Mouse (Mus musculus) heart, postnatal 0 days (tissue): Measurements from ENCODE around the gene Rfx2. TPM values are rescaled to one million over a fixed set of nuclear protein-coding genes. Genes with fewer than 3 reads are reported as not detected.

Experiments used
- ATAC-seq: fragments of 200-750 bp; cut with Nextera tagmentation; 2 replicates; pipeline ENCODE4 v1.8.0; 2017; ENCODE audit warnings: low read depth, moderate number of reproducible peaks, moderate library complexity; ENCODE audit not compliant: insufficient read depth
- DNase-seq: peaks from one replicate; pipeline ENCODE4 v3.0.0-alpha.2; 2016; ENCODE audit warnings: low spot score
- H3K27ac ChIP-seq: fragments of 300-500 bp; sonication (generic); 2 replicates; pipeline ENCODE4 v1.5.1; 2014; ENCODE audit warnings: low read depth, mild to moderate bottlenecking
- H3K27me3 ChIP-seq: fragments of 300-500 bp; sonication (generic); 2 replicates; pipeline ENCODE4 v1.6.1; 2014; ENCODE audit warnings: low read length, mixed read lengths; ENCODE audit not compliant: control insufficient read depth, insufficient read depth
- H3K36me3 ChIP-seq: fragments of 300-500 bp; sonication (generic); replicated peaks from 2 replicates; pipeline ENCODE4 v1.6.1; 2014; ENCODE audit warnings: low read length, mixed read lengths; ENCODE audit not compliant: control insufficient read depth, insufficient read depth
- H3K4me1 ChIP-seq: fragments of 300-500 bp; sonication (generic); 2 replicates; pipeline ENCODE4 v1.6.1; 2014; ENCODE audit warnings: antibody characterized with exemption; ENCODE audit not compliant: control insufficient read depth, insufficient read depth
- H3K4me2 ChIP-seq: fragments of 300-500 bp; sonication (generic); 2 replicates; pipeline ENCODE4 v1.6.1; 2014; ENCODE audit warnings: low read depth, mild to moderate bottlenecking, low read length, moderate library complexity
- H3K4me3 ChIP-seq: fragments of 300-500 bp; sonication (generic); 2 replicates; pipeline ENCODE4 v1.5.1; 2014; ENCODE audit warnings: low read depth, low read length
- H3K9ac ChIP-seq: fragments of 300-500 bp; sonication (generic); replicated peaks from 2 replicates; pipeline ENCODE4 v1.6.1; 2014; ENCODE audit warnings: low read depth, low read length, mixed read lengths
- H3K9me3 ChIP-seq: fragments of 300-500 bp; sonication (generic); replicated peaks from 2 replicates; pipeline ENCODE4 v1.6.1; 2016; ENCODE audit warnings: low read length; ENCODE audit not compliant: control insufficient read depth
- CTCF ChIP-seq: IDR thresholded peaks from 2 replicates; pipeline ENCODE4 v1.5.1; 2016; ENCODE audit warnings: antibody characterized with exemption, control low read depth, low read depth
- EP300 ChIP-seq: IDR thresholded peaks from 2 replicates; pipeline ENCODE4 v1.6.1; 2016; ENCODE audit warnings: antibody characterized with exemption, low read depth
- WGBS: fragments of 180-500 bp; shearing (Covaris S2); extraction: QIAGEN DNeasy Blood & Tissue Kit; methylation state at CpG from one replicate; pipeline ENCODE4 v1.1.7; 2014; 5-methylcytosine and 5-hydroxymethylcytosine counted together
- polyA plus RNA-seq: library from polyadenylated mRNA; unstranded; fragments of >200 nt; fragmentation: Nextera tagmentation; extraction: Ambion mirVana; gene quantifications from 2 replicates; pipeline ENCODE4 v1.2.1, GENCODE M21; 2015
- total RNA-seq: library from RNA; depleted of rRNA; stranded (reverse); fragments of >200 nt; gene quantifications from 2 replicates; pipeline ENCODE4 v1.2.3, GENCODE M21; 2014; ENCODE audit warnings: low replicate concordance

Rfx2 gene
- total and polyA plus RNA-seq, 2 experiments from 2014 or later: 3.5 to 17.9 TPM

- Histone ChIP-seq H3K9ac (peak within 1 kb of the TSS; percentile 58), H3K27me3 (peaks cover 38% of the 10 kb centered on the region), H3K4me1 (peaks cover 19% of the 10 kb centered on the region), H3K36me3 (no peaks in the 10 kb centered on the region), H3K27ac (peak within 1 kb of the TSS; percentile 40), H3K4me2 (peak within 1 kb of the TSS; percentile 97), H3K9me3 (no peaks in the 10 kb centered on the region), H3K4me3 (peak within 1 kb of the TSS; percentile 57)
- 2% methylated on average over 47 of the region's 48 CpGs for WGBS
- TF ChIP-seq EP300 (no peak), CTCF (no peak)
- ATAC-seq (peak; percentile 79), DNase-seq (peak; percentile 69)
Measured at GRCm38 (mm10) chr17:56757416-56758123, 73.2 kb downstream of the Rfx2 start, which contains the start of gene Nrtn. TSS of gene Nrtn (minus strand) at chr17:56757530.

GRCm38 (mm10) chr17:56756703-56757399 is 74.0 kb downstream of the Rfx2 start:
- TF ChIP-seq EP300: no peak
- TF ChIP-seq CTCF: peak; percentile 51
- Histone ChIP-seq H3K27me3 (peaks cover 45% of the 10 kb centered on the region), H3K27ac (peak overlapping the region; percentile 40), H3K9ac (peak overlapping the region; percentile 58), H3K4me1 (peaks cover 13% of the 10 kb centered on the region), H3K36me3 (no peaks in the 10 kb centered on the region), H3K4me3 (peak overlapping the region; percentile 57), H3K9me3 (no peaks in the 10 kb centered on the region), H3K4me2 (peak overlapping the region; percentile 97)
- peak; percentile 32 for ATAC-seq
- under 1% methylated on average over 50 of the region's 51 CpGs for whole genome bisulfite sequencing
- DNase-seq: peak; percentile 29

- no peak for TF ChIP-seq CTCF
- TF ChIP-seq EP300: no peak
- 0 out of 2 replicates have a peak, but pooled peaks cover 8% of the 10 kb centered on the region for H3K4me1 ChIP-seq
- H3K27me3 ChIP-seq: peaks cover 50% of the 10 kb centered on the region
- H3K36me3 ChIP-seq: no peaks in the 10 kb centered on the region
- H3K9ac ChIP-seq: no peak overlapping the region
- H3K4me2 ChIP-seq: no peak overlapping the region
- no peak overlapping the region for H3K27ac ChIP-seq
- H3K9me3 ChIP-seq: no peaks in the 10 kb centered on the region
- no peak overlapping the region for H3K4me3 ChIP-seq
- 18% methylated on average over 36 of the region's 36 CpGs for WGBS
- DNase-seq: no peak
- ATAC-seq: no peak
Measured at GRCm38 (mm10) chr17:56754271-56755185, 76.3 kb downstream of the Rfx2 start.

GRCm38 (mm10) chr17:56753452-56753851 is 77.4 kb downstream of the Rfx2 start:
- no peaks in the 10 kb centered on the region for H3K9me3 ChIP-seq
- WGBS: 26% methylated on average over 15 of the region's 15 CpGs
- DNase-seq: no peak

GRCm38 (mm10) chr17:56751404-56752072 is 79.3 kb downstream of the Rfx2 start:
- no peaks in the 10 kb centered on the region for H3K4me1 ChIP-seq
- ATAC-seq (peak; percentile 62), DNase-seq (no peak)
- H3K27ac ChIP-seq: no peak overlapping the region
- TF ChIP-seq CTCF: no peak
- no peak for TF ChIP-seq EP300
- no peaks in the 10 kb centered on the region for H3K36me3 ChIP-seq
- no peak overlapping the region for H3K9ac ChIP-seq
- H3K4me2 ChIP-seq: peak overlapping the region; percentile 35; the same call in 1 of the 2 replicates
- no peaks in the 10 kb centered on the region for H3K9me3 ChIP-seq
- peaks cover 41% of the 10 kb centered on the region for H3K27me3 ChIP-seq
- 30% methylated on average over 71 of the region's 71 CpGs for WGBS
- H3K4me3 ChIP-seq: peak overlapping the region; percentile 10; the same call in 1 of the 2 replicates

More at GRCm38 (mm10) chr17:56753452-56753851, 77.4 kb downstream of the Rfx2 start:
- ATAC-seq: no peak
- no peak overlapping the region for H3K9ac ChIP-seq
- no peak overlapping the region for H3K4me2 ChIP-seq
- H3K27ac ChIP-seq: no peak overlapping the region
- no peak for TF ChIP-seq EP300
- TF ChIP-seq CTCF: no peak
- H3K27me3 ChIP-seq: peaks cover 50% of the 10 kb centered on the region
- no peak overlapping the region for H3K4me3 ChIP-seq
- no peaks in the 10 kb centered on the region for H3K36me3 ChIP-seq
- H3K4me1 ChIP-seq: 0 out of 2 replicates have a peak, but pooled peaks cover 8% of the 10 kb centered on the region
